Mouse (Mus musculus) forebrain, embryonic 10.5 days (tissue): ENCODE results near the gene Ankrd31. TPM values are rescaled to one million over a fixed set of nuclear protein-coding genes. Genes with fewer than 3 reads are reported as not detected.

Experiments
- DNase-seq: peaks from one replicate; pipeline ENCODE4 v3.0.0-alpha.2; 2017; ENCODE audit warnings: low spot score; ENCODE audit errors: extremely low spot score
- H3K27ac ChIP-seq: fragments of 300-500 bp; sonication (generic); 2 replicates; pipeline ENCODE4 v1.5.1; 2016; ENCODE audit warnings: mild to moderate bottlenecking
- H3K27me3 ChIP-seq: fragments of 300-500 bp; sonication (generic); 2 replicates; pipeline ENCODE4 v1.6.1; 2016; ENCODE audit warnings: mild to moderate bottlenecking; ENCODE audit not compliant: poor library complexity, severe bottlenecking
- H3K36me3 ChIP-seq: fragments of 300-500 bp; sonication (generic); replicated peaks from 2 replicates; pipeline ENCODE4 v1.6.1; 2016; ENCODE audit warnings: mild to moderate bottlenecking, moderate library complexity
- H3K4me1 ChIP-seq: fragments of 300-500 bp; sonication (generic); 2 replicates; pipeline ENCODE4 v1.6.1; 2016
- H3K4me3 ChIP-seq: fragments of 300-500 bp; sonication (generic); 2 replicates; pipeline ENCODE4 v1.5.1; 2016; ENCODE audit warnings: mild to moderate bottlenecking, moderate library complexity
- H3K9me3 ChIP-seq: fragments of 300-500 bp; sonication (generic); 2 replicates; pipeline ENCODE4 v1.6.1; 2016; ENCODE audit warnings: mild to moderate bottlenecking, moderate library complexity
- WGBS: fragments of 180-500 bp; shearing (Covaris S2); methylation state at CpG from one replicate; pipeline ENCODE4 v1.1.7; 2016; 5-methylcytosine and 5-hydroxymethylcytosine counted together
- polyA plus RNA-seq: library from polyadenylated mRNA; unstranded; fragments of >200 nt; fragmentation: Nextera tagmentation; extraction: Ambion mirVana; gene quantifications from 2 replicates; pipeline ENCODE4 v1.2.1, GENCODE M21; 2016

Gene Ankrd31
- not detected in 2 replicates for polyA plus RNA-seq

- Histone ChIP-seq H3K4me3 (no peak within 1 kb of the TSS), H3K9me3 (peaks cover 5% of the 10 kb centered on the region), H3K27me3 (no peaks in the 10 kb centered on the region), H3K4me1 (no peaks in the 10 kb centered on the region), H3K36me3 (no peaks in the 10 kb centered on the region), H3K27ac (no peak within 1 kb of the TSS)
- 89% methylated on average over 42 of the region's 42 CpGs for WGBS
- no peak for DNase-seq
Measured at GRCm38 (mm10) chr13:96748109-96748845, at the start of gene Ankrd31. Ankrd31 (plus strand) TSS chr13:96748272.

- Histone ChIP-seq H3K4me3 (no peak overlapping the region), H3K9me3 (no peaks in the 10 kb centered on the region), H3K4me1 (no peaks in the 10 kb centered on the region), H3K27ac (no peak overlapping the region), H3K27me3 (no peaks in the 10 kb centered on the region), H3K36me3 (no peaks in the 10 kb centered on the region)
- 84% methylated on average over 9 of the region's 9 CpGs for WGBS
- DNase-seq: no peak
Measured at GRCm38 (mm10) chr13:96702567-96703278, 45.3 kb upstream of the Ankrd31 start.

GRCm38 (mm10) chr13:96709269-96710233, 38.5 kb upstream of the Ankrd31 start:
- H3K4me3 ChIP-seq: no peak overlapping the region
- H3K36me3 ChIP-seq: no peaks in the 10 kb centered on the region
- no peaks in the 10 kb centered on the region for H3K9me3 ChIP-seq
- 82% methylated on average over 8 of the region's 8 CpGs for WGBS
- H3K27me3 ChIP-seq: no peaks in the 10 kb centered on the region
- no peak for DNase-seq
- H3K27ac ChIP-seq: no peak overlapping the region
- no peaks in the 10 kb centered on the region for H3K4me1 ChIP-seq

GRCm38 (mm10) chr13:96716311-96716710, 31.8 kb upstream of the Ankrd31 start:
- no peaks in the 10 kb centered on the region for H3K27me3 ChIP-seq
- H3K9me3 ChIP-seq: no peaks in the 10 kb centered on the region
- H3K4me3 ChIP-seq: no peak overlapping the region
- DNase-seq: no peak
- no peak overlapping the region for H3K27ac ChIP-seq
- no peaks in the 10 kb centered on the region for H3K4me1 ChIP-seq
- 90% methylated on average over 2 of the region's 2 CpGs for WGBS
- no peaks in the 10 kb centered on the region for H3K36me3 ChIP-seq

- no peaks in the 10 kb centered on the region for H3K27me3 ChIP-seq
- no peak for DNase-seq
Measured at GRCm38 (mm10) chr13:96717821-96718220, 30.3 kb upstream of the Ankrd31 start.

GRCm38 (mm10) chr13:96720003-96720402, 28.1 kb upstream of the Ankrd31 start:
- no peak overlapping the region for H3K4me3 ChIP-seq
- no peak overlapping the region for H3K27ac ChIP-seq
- no peaks in the 10 kb centered on the region for H3K36me3 ChIP-seq
- 80% methylated on average over 2 of the region's 2 CpGs for WGBS
- H3K4me1 ChIP-seq: no peaks in the 10 kb centered on the region
- no peaks in the 10 kb centered on the region for H3K9me3 ChIP-seq
- no peaks in the 10 kb centered on the region for H3K27me3 ChIP-seq
- DNase-seq: no peak

More at GRCm38 (mm10) chr13:96717821-96718220, 30.3 kb upstream of the Ankrd31 start:
- WGBS: 63% methylated on average over 1 of the region's 1 CpGs
- H3K9me3 ChIP-seq: no peaks in the 10 kb centered on the region
- H3K4me1 ChIP-seq: no peaks in the 10 kb centered on the region
- H3K36me3 ChIP-seq: no peaks in the 10 kb centered on the region
- no peak overlapping the region for H3K27ac ChIP-seq
- no peak overlapping the region for H3K4me3 ChIP-seq

- WGBS: 85% methylated on average over 7 of the region's 7 CpGs
- Histone ChIP-seq H3K27me3 (no peaks in the 10 kb centered on the region), H3K36me3 (no peaks in the 10 kb centered on the region), H3K9me3 (no peaks in the 10 kb centered on the region), H3K4me1 (no peaks in the 10 kb centered on the region), H3K27ac (no peak overlapping the region), H3K4me3 (no peak overlapping the region)
- DNase-seq: no peak
Measured at GRCm38 (mm10) chr13:96728289-96728688, 19.8 kb upstream of the Ankrd31 start.

GRCm38 (mm10) chr13:96729146-96729545, 18.9 kb upstream of the Ankrd31 start:
- 92% methylated on average over 5 of the region's 5 CpGs for WGBS
- Histone ChIP-seq H3K36me3 (no peaks in the 10 kb centered on the region), H3K4me3 (no peak overlapping the region), H3K4me1 (no peaks in the 10 kb centered on the region), H3K9me3 (no peaks in the 10 kb centered on the region), H3K27me3 (no peaks in the 10 kb centered on the region), H3K27ac (no peak overlapping the region)
- no peak for DNase-seq

GRCm38 (mm10) chr13:96730116-96730515, 18.0 kb upstream of the Ankrd31 start:
- Histone ChIP-seq H3K4me3 (no peak overlapping the region), H3K36me3 (no peaks in the 10 kb centered on the region), H3K9me3 (no peaks in the 10 kb centered on the region), H3K27ac (no peak overlapping the region), H3K27me3 (no peaks in the 10 kb centered on the region), H3K4me1 (no peaks in the 10 kb centered on the region)
- DNase-seq: no peak
- WGBS: 94% methylated on average over 1 of the region's 1 CpGs

- H3K9me3 ChIP-seq: no peaks in the 10 kb centered on the region
- no peak for DNase-seq
- WGBS: 46% methylated on average over 1 of the region's 1 CpGs
- H3K4me3 ChIP-seq: no peak overlapping the region
- no peaks in the 10 kb centered on the region for H3K27me3 ChIP-seq
- H3K27ac ChIP-seq: no peak overlapping the region
- H3K36me3 ChIP-seq: no peaks in the 10 kb centered on the region
- H3K4me1 ChIP-seq: no peaks in the 10 kb centered on the region
Measured at GRCm38 (mm10) chr13:96735175-96735574, 12.9 kb upstream of the Ankrd31 start.

GRCm38 (mm10) chr13:96740159-96740558, 7.9 kb upstream of the Ankrd31 start:
- no peaks in the 10 kb centered on the region for H3K36me3 ChIP-seq
- DNase-seq: no peak
- H3K4me3 ChIP-seq: no peak overlapping the region
- 91% methylated on average over 2 of the region's 2 CpGs for WGBS
- H3K4me1 ChIP-seq: no peaks in the 10 kb centered on the region
- H3K27ac ChIP-seq: no peak overlapping the region
- H3K27me3 ChIP-seq: no peaks in the 10 kb centered on the region
- H3K9me3 ChIP-seq: no peaks in the 10 kb centered on the region

- H3K27ac ChIP-seq: no peak overlapping the region
- 94% methylated on average over 2 of the region's 2 CpGs for WGBS
- peaks cover under 1% of the 10 kb centered on the region; the same call in 1 of the 2 replicates for H3K9me3 ChIP-seq
- no peaks in the 10 kb centered on the region for H3K27me3 ChIP-seq
- DNase-seq: no peak
- no peaks in the 10 kb centered on the region for H3K36me3 ChIP-seq
- no peak overlapping the region for H3K4me3 ChIP-seq
- H3K4me1 ChIP-seq: no peaks in the 10 kb centered on the region
Measured at GRCm38 (mm10) chr13:96742871-96743270, 5.2 kb upstream of the Ankrd31 start.
